Mouse (Mus musculus): ENCODE results near the gene Ttc30a1. TPM values are rescaled to one million over a fixed set of nuclear protein-coding genes. Genes with fewer than 3 reads are reported as not detected.
A peak's percentile ranks its signal among the peaks of the same experiment; 100 is the strongest.
"Not testable (repeated sequence)": the region's sequence is repeated elsewhere in the genome, so short reads cannot be mapped to it uniquely, and the experiment has no call there.

The Ttc30a1 gene
- total RNA-seq, 2 experiments from 2014 or later, result 1.9 to 2.4 TPM

DNA sequence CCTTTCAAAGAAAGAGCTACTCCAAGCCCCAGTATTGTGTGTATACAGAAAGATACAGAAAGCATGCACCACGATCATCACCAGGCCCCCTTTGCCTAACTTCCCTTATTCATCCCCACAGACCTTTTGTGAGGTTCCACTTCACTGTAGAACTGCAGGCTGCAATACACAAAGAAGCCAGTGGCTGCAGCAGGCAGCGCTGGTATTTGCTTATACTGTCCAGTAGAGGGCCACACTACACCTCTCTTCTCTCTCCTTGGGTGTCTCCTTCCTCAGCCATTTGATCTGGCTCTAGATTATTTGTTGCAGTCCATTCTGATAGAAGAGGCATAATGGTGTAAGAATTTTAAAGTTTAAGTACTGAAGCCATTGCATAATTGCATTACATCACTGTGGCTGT lies 3.4 kb upstream of the Ttc30a1 start:
- peak; percentile 41 to 56 for DNase-seq
- intact Hi-C loops (cut with DNase I), result loop anchor here (2.0 kb wide), 1 partner anchor 84 kb away; no protein-coding TSS in a partner anchor

DNA sequence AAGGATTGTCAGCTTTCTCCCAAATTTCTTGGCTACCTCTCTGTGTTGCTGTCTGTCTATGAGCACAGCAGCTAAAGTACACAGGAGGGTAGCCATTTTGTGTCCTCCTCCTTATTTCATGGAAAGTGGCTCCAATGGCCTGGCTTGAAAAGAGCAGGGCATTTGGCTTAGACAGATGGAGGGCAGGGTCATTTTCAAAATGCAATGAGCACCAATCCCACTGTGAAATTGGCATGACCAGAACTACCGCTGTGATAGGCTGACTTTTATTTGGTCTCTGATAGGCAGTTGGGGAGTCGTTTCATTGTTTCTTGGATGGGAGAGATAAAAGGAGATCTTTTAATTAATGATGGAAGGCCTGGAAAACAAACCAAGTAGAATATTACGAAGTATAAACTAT lies 2.1 kb upstream of the Ttc30a1 start:
- intact Hi-C loops (cut with DNase I), result loop anchor here (2.0 kb wide), 1 partner anchor 85 kb away; no protein-coding TSS in a partner anchor
- no peak for DNase-seq

DNA sequence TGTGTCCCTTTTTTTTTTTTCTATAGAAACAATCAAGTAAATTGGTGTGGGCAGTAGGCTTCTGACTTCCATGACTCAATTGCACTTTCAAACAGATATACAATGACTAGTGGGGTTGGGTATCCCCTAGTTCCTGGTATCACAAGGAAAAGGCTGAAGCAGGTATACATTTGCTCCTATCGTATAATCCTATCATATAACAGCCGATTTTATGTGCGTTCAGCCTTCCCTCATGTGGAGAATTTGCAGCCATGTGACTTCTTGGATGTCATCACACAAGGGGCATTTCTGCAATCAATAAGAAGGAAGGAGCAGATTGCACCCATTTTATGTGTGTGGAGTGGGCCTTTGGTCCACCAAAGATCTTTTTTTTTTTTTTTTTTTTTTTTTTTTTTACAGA lies 1.3 kb upstream of the Ttc30a1 start:
- DNase-seq, result no peak
- intact Hi-C loops (cut with DNase I), result no loop called here

DNA sequence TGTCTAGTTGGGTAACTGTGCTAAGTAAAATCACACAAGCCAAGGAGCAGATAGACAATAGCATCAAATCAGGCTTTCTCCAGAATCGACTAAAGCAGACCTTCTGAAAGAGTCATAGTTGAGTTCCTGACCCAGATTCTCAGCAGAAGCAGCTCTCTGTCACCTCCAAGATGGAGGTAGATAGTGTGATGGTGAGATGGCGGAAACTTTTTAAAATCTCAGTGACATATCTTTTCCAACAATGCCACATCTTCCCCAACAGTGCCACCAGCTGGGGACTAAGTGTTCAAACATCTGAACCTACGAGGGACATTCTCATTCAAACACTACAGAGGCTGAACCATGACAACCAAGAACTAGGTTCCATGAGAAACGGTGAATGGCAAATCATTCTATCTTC lies 859 bp upstream of the Ttc30a1 start:
- intact Hi-C loops (cut with DNase I), result no loop called here
- DNase-seq, result no peak

DNA sequence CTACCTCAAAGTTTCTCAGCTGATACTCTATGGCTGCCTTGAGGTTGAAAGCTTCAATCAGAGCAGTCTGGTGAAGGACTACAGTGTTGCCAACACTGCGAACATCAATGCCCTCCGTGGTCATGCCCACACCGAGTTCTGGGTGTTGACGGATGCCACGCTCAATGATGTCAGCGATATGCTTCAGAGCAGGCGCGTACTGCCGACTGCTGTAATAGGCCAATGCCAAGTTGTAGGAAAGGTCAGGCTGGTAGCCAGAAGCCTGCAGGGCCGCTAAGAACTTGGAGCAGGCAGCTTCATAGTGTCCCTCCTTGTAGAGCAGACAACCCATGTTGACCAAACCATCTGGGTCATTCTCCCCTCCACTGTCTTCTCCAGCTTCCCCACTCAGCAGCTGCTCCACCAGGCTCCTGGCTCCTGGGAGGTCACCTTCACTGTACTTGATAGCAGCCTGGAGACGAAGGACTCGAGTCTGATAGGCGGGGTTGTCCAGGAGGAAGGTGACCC lies 781 bp downstream of the Ttc30a1 start:
- DNase-seq; intact Hi-C loops (cut with DNase I): not testable (repeated sequence)

- intact Hi-C loops (cut with DNase I), result not testable (repeated sequence)
- peak; percentile 31 to 63 for DNase-seq
Observed at GRCm38 (mm10) chr2:75977752-75978368, 3.9 kb downstream of the Ttc30a1 start, which contains the start of gene Ttc30a2. Ttc30a2 (minus strand) TSS chr2:75978170.

DNA sequence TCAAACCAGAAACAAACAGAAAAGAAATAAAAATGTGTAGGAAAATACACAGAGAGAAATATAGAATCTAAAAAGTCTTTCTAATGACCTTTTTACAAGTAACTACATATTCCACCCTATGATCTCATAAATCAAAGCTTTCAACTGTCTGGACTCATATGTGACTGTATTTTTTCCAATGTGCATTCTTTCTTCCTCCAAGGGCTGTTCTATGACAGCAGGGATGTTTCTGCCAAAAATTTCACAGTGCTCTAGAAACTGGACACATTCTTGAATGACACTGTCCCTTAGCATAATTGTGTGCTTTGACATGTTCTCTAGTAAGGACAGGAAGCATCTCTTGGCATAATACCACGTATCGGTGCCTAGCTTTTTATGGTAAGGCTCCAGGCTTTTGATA lies 5.7 kb downstream of the Ttc30a1 start:
- DNase-seq; intact Hi-C loops (cut with DNase I): not testable (repeated sequence)

DNA sequence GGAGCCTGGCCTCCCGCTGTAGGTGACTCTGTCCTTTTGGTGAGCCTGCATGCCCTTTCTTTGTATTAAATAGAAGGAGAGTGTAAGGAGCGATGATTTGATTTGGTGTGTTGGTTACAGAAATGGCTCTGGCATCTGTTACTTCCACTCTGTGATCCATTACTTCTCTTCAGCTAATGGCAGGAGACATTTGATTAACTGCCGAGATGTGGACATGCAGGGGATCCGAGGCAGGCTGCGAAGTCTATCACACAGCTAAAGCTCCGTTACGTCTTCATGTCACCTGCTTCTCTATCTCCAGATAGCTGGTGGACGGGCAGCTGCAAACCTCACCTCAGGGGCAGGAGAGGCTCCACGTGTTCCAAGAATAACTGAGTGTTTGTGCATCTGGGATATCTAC lies 7.6 kb downstream of the Ttc30a1 start:
- intact Hi-C loops (cut with DNase I), result no loop called here
- DNase-seq, result no peak

- peak; percentile 50 to 74 for DNase-seq
- intact Hi-C loops (cut with DNase I), result loop anchor here (1.0 to 5.0 kb wide), 5 partner anchors 38 to 363 kb away; partner anchors contain the start of gene Nfe2l2
Observed at GRCm38 (mm10) chr2:75964972-75965371, 16.8 kb downstream of the Ttc30a1 start.

DNA sequence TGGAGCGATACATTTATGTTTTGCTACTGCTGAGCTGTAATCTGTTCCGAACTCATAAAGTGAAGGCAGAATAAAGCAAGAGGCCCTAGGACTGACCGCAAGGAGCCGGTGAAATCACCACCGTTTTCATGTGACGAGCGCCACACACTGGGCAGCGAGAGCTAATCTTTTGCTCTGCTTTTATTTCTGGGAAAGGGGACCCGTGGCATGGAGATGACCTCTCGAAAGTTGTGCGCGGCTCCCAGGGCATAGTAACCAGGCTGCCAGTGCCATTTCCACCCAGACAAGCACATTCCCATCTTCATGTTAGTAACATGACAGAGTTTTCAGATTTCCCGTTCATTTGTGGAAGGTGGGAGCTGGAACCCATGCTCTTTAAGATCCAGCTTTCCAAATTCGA lies 17.3 kb downstream of the Ttc30a1 start:
- intact Hi-C loops (cut with DNase I), result loop anchor here (5.0 kb wide), 3 partner anchors 37 to 362 kb away; partner anchors contain the start of gene Nfe2l2
- DNase-seq, result peak; percentile 67 to 80

- no peak for DNase-seq
- intact Hi-C loops (cut with DNase I), result loop anchor here (5.0 kb wide), 3 partner anchors 37 to 362 kb away; partner anchors contain the start of gene Nfe2l2
Observed at GRCm38 (mm10) chr2:75964051-75964450, 17.7 kb downstream of the Ttc30a1 start.

DNA sequence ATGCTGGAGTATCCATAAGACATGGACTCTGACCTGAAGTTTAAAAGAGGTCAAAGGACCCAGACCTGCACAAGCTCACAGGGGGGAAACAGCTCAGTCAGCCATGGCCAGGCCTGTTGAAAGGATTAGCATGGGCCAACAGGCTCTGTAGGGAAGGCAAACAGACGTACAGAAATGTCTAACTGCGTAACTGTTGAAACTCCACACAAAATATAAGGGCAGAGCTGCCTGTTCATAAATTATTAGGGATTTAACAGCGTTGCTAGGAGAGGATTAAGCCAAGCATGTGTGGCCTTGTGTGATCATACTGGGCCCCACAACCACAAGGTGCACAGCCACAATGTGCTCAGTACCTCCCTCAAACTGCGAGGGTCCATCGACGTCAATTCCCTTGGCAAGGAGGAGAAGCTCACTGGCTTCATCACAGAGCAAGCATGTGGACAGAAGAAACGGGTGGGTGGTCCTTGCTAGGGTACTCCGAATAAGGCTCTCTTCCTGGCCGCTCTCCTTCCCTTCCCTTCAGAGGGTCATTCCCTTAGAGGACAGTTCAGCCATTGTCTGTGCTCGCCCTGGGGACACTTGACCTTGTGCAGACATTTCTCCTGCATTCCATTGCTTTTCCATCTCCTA lies 18.4 kb downstream of the Ttc30a1 start:
- intact Hi-C loops (cut with DNase I), result loop anchor here (5.0 kb wide), 3 partner anchors 36 to 361 kb away; partner anchors contain the start of gene Nfe2l2
- DNase-seq, result no peak

DNA sequence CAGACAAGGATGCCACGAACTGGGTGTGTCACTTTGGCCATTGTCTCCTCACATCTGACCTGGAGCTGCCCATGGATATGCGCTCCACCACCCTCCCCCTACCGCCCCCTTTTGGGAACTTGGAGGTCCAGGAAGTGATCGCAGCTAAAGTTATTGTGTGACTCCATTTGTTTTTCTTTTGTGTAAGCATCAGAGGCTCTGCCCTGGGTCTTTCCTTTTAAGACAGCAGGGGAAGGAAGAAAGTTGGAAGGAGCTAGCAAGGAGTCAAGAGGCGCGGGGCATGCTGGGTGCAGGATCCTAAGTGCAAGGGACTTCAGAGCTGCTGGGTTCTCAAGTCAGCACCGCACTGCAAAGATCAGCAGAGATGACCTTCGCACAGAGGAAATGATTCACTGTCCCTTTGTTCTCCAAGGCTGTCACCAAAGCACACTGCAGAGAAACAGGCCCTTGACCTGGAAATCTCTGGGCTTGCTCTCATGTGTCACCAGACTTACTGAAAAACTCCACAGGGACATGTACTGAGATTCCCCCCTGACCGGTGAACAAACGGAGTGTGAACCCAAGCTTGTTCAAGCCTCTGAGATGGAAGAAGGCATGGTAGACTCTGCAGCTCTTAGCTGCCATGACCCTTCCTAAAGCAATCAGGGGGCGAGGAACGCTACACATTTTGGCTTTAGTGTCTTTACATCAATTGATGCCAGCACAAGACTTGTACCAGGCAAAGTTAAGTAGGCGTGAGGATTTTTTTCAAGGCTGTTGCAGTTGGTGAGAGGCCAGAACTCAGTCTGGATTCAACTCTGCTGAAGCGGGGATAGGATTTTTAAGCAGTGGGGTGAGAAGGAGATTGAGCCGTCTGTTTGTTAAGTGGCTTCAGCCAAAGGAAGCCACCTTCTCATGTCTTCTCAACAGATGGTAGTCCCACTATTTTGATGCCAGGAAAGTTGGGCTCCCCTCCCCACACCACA lies 21.1 kb downstream of the Ttc30a1 start:
- peak; percentile 26 to 37 for DNase-seq

GRCm38 (mm10) chr2:75959850-75960365 lies 21.9 kb downstream of the Ttc30a1 start:
- intact Hi-C loops (cut with DNase I), result loop anchor here (5.0 kb wide), 3 partner anchors 33 to 358 kb away; partner anchors contain the start of gene Nfe2l2
- DNase-seq, result peak in 1 of 2 experiments; percentile 40

More for the DNA sequence above, 21.1 kb downstream of the Ttc30a1 start:
- intact Hi-C loops (cut with DNase I), result loop anchor here (5.0 kb wide), 3 partner anchors 33 to 358 kb away; partner anchors contain the start of gene Nfe2l2

GRCm38 (mm10) chr2:75959183-75959849 lies 22.5 kb downstream of the Ttc30a1 start:
- intact Hi-C loops (cut with DNase I), result no loop called here
- DNase-seq, result peak; percentile 23 to 40

DNA sequence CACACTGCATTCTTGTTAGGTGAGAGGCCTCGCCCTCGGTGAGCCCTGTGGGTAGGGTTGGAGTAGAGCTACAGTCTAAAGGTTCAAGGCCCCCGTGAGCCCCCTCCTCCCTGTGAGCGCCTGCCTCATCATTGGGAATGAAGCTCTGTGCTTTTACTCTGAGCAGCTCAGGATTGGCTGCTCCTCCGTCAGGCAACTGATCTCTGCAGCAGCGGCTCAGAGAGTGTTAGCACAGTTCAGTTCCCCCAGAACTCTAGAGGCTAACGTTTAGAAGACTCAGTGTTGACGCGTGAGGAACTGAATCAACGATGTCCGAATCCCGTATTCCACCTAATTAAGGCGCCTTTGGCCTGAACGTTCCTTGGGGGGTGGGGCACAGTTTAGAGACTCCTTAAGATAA lies 26.1 kb downstream of the Ttc30a1 start:
- no peak for DNase-seq
- intact Hi-C loops (cut with DNase I), result no loop called here

DNA sequence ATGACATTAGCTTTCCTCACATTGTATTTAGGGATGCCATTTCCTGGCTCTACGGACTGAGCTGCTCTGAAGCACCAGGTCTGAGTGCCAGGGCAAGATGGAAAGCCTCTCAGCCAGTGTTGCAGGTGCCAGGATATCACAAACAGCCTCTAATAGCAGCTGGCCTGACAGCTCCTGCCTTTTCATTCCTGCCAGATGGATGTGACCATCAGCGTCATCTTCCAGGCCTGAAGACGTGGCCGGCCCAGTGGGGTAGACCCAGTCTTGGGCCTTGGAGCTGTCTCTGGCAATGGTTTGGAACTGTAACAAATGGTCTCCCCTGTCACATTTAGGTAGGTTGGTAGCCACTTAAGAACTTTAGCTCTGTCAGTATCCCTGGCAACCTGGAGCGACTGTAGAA lies 28.4 kb downstream of the Ttc30a1 start:
- DNase-seq, result no peak
- intact Hi-C loops (cut with DNase I), result no loop called here

GRCm38 (mm10) chr2:75950685-75951084 lies 31.1 kb downstream of the Ttc30a1 start:
- no peak for DNase-seq
- intact Hi-C loops (cut with DNase I), result no loop called here
